Mouse (Mus musculus) gastrocnemius, postnatal 25 days (tissue): Measurements from ENCODE around the gene Wdr73. TPM values are rescaled to one million over a fixed set of nuclear protein-coding genes. Genes with fewer than 3 reads are reported as not detected.
A peak's percentile ranks its signal among the peaks of the same experiment; 100 is the strongest.
"Not testable (repeated sequence)": the region's sequence is repeated elsewhere in the genome, so short reads cannot be mapped to it uniquely, and the experiment has no call there.

Experiments
- DNase-seq: peaks from one replicate; pipeline ENCODE4 v3.0.0; 2022
- long read RNA-seq, 2 experiments: library from polyadenylated mRNA; stranded (forward); transcript quantifications; one replicate each; pipeline ENCODE4 v2.0.0; 2021
- total RNA-seq, 2 experiments: library from RNA; stranded (reverse); gene quantifications; 1 replicate in 1 of 2; 2 replicates in 1 of 2; pipeline ENCODE4 v1.2.3; 2021

Wdr73 gene
- 1 to 10 TPM; 3.1 to 4.2 TPM for total RNA-seq
- long read RNA-seq, experiment 1, partial matches to known transcripts: 0 of 3 reads
- long read RNA-seq, experiment 1, other reads (novel, unspliced or antisense): 1 of 3 reads
- long read RNA-seq, experiment 2, partial matches to known transcripts: 1 of 6 reads
- long read RNA-seq, experiment 2, other reads (novel, unspliced or antisense): 2 of 6 reads

GRCm38 (mm10) chr7:80900944-80901501 is at the start of gene Wdr73:
TSS of gene Wdr73 (minus strand) at chr7:80901269.
- peak; percentile 88 for DNase-seq

DNA sequence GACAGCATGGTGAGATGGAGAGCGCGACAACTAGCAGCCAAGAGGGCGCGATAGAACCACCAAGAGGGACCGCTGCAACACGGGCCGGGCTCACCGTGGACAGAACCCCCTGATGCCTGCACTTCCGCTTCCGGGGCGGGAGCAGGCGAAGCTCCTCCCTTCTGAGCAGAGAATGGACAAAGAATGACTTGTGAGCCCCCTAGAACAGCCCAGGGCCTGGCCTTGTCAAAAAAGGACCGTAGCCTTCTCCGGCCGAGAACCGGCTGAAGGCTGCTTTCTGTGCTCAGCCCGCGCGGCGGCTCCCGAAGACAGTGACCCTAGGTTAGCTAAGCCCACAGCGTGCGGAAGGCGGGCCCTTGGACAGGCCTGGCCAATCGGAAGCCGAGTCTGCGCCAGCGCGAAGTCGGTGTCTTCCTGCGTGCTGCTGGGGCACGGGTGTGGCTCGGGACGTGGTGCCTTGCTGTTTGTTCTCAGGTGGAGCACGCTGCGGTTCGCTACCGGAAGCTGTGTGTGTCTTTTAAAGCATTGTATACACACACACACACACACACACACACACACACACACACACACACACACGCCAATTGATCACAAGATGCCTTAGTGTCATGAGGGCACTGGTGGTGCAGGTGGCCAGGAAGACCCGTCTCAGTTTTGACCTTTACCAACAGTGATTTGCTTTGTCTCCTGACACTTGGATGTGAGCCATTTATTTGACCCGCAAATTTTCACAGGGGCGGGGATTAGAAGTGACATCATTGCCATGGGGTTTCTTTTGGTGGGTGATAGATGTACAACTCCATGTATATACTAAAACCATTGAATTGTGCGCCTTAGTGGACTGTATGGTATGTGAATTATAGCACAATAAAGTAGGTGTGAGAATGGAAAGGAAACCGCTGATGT is 46.6 kb upstream of the Wdr73 start, which contains the start of gene Sec11a:
Sec11a (minus strand) TSS at position 336 of the 906 bp plus-strand sequence.
- peak; percentile 92 for DNase-seq

- DNase-seq: no peak
Observed at GRCm38 (mm10) chr7:80939808-80940207, 38.7 kb upstream of the Wdr73 start.

DNA sequence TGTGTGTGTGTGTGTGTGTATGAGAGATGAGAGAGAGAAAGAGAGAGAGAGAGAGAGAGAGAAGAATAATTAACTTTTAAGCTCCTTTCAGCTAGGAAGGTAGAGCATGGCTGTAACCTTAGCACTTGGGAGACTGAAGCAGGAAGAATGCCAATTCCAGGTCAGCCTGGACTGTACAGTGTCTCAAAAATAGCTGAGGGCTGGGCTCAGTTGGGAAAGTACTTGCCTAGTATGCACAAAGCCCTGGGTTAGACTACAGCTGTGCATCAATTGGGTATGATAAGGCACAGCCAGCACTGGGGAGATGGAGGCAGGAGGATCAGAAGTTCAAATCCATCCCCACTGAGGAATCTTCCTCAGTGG is 36.2 kb upstream of the Wdr73 start:
- not testable (repeated sequence) for DNase-seq

- not testable (repeated sequence) for DNase-seq
Observed at GRCm38 (mm10) chr7:80936617-80937303, 35.7 kb upstream of the Wdr73 start.

GRCm38 (mm10) chr7:80935834-80936233 is 34.8 kb upstream of the Wdr73 start:
- DNase-seq: no peak

GRCm38 (mm10) chr7:80932777-80933176 is 31.7 kb upstream of the Wdr73 start:
- DNase-seq: no peak

DNA sequence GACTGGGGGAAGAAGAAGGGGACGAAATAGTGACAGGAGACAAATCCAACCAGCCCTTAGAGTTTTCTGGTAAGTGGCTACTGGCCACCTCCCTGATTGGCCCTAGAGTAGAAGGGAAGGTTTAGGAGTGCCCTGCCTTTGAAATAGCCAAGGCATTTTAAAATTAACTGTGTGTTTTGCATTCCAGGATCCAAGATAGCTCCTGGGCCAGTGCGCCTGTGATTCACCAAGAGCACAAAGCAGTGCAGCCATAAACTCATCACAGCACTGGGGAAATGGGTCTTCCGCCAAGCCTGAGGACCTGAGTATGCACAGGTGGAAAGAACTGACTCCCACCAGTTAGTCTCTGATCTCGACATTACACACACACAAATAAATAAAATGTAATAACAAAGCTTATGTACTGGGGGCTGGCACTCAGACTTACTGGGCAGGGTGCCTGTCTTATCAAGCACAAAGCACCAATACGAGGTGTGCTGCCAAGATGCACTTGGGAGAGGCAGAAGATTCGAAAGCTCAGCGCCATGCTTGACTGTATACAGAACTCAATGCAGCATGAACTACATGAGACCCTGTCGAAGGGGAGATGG is 30.6 kb upstream of the Wdr73 start:
- no peak for DNase-seq

DNA sequence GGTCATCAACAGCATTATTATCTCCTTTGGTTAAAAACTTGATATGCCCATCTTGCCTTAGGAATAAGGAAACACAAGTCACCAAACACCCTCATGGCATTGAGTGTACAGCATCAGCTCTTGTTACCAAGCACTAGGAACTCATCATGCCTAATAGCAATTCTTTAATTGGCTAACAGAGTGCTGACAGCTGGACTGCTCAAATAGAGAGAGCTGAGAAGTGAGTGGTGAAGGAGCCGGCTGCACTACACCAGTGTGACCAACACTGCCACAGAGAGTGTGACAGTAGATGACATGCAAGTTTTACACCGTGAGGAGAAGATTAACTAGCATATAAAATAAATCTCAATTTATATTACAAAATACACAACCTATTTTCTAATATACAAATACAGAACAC is 22.1 kb upstream of the Wdr73 start:
- DNase-seq: no peak

GRCm38 (mm10) chr7:80919647-80920008 is 18.6 kb upstream of the Wdr73 start:
- no peak for DNase-seq

DNA sequence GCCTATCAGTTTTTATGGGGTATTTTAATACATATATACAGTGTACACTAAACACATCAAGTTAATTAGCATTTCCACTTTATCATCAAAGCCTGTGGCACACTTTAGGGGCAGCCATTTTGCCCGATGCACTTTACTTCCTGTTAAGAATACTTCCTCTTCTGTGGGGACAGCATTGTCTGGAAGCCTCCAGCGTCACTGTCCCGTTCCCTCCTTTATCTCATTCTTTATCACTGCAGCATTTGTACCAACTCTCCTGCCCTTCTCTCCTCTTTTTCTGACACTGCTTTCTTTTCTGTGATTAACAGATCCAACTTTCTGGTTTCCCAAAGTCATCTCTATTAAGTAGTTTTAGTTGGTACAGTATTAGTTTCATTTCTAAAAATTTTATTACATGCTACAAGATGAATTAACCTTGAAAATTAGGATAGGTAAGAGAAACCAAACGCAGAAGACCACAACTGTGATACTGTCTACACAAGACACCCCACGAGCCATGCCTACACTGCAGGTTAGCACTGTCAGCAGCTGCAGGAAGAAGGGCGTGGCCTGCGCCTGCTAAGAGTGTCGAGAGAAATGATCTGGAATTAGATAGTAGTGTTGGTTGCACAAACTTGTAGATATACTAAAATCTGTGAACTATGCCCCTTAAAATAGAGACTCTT is 18.0 kb upstream of the Wdr73 start:
- DNase-seq: no peak

DNA sequence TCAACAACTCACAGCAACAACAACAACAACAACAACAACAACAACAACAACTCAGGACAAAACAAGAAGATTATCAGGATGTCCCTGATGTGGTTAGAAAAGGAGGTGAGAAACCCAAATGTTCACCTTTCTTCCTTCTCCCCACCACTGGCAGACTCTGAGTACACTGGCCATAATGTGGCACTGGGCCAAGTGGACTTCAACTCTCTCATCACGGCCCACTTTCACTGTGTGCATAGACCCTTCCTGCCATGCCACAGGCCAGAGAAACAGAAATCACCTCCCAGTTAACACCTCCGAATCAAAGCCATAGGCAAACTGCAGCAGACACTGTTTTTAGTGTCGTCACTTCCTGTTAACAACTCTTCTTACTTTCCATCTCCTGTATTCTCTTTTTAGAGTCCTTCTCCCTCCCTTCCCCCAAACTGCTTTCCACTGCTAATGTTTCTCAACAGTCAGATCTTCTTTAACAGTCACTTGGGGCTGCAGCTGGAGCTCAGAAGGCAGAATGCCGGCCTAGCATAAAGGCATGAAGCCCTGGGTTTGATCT is 16.9 kb upstream of the Wdr73 start:
- DNase-seq: no peak

DNA sequence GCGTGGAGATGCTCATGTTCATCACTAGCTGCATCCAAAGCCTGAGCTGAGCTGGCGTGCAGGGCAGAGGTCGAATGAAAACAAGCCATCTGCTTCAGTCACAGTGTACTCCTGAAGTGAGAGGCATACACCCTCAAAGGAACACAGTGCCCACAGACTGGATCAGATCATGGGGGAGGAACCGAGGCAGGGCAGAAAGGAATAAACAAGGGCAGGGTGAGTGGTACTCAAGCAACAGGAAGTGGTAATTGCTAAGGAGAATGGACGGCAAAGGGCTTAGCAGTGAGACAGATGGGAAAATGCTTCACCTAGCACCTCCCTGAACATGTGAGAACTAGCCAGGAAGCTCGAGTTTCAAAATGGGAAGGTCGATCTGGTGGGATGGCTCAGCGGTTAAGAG is 11.4 kb upstream of the Wdr73 start:
- DNase-seq: no peak

DNA sequence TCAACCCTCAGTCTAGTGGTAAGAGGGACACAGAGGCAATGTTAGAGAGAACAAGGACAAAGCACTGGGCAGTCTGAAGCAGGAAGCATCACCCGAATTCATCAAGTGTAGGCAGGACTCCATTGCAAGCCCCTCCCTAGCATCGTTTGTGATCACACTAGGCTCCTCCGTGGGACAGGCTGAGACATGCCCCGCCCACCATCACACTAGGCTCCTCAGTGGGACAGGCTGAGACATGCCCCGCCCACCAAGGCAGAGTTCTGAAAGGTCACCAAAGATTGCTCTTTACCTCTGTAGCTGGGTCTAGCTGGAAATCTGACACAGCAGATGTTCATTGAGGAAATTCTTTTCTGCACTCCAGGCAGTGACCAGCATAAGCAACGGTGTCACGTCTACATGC is 10.0 kb upstream of the Wdr73 start:
- no peak for DNase-seq

DNA sequence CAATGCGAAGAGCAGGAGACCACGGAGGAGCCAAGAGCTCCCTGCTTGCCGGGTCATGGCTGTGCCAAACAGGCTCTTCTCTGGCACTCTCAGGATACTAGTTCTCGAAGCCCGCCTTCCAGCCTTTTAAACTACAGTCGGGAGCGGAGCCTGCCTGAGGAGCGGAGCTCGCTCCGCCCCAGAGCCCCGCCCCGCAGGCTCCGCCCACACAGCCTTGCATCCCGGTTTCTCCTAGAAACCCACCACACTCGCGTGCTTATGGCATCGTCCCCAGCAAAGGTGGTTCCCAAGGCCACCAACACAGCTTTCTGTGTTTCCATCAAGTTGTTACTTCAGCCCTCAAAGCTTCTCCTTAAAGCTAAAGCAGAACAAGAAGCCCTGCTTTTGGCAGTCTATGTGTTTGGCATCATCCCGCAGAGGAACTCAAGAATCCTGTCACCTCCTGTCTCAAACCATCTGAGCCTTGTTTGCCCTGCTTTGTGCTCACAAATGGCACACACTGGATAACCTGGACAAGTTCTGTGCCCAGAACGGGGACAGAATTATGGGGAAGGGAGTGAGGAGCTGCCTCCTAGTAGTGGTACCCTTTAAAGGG is 3.9 kb upstream of the Wdr73 start, which contains the start of gene Nmb:
Nmb (minus strand) TSS at position 156 of the 595 bp plus-strand sequence.
- peak; percentile 69 for DNase-seq

- DNase-seq: no peak
Observed at GRCm38 (mm10) chr7:80903625-80904422, 2.8 kb upstream of the Wdr73 start.

DNA sequence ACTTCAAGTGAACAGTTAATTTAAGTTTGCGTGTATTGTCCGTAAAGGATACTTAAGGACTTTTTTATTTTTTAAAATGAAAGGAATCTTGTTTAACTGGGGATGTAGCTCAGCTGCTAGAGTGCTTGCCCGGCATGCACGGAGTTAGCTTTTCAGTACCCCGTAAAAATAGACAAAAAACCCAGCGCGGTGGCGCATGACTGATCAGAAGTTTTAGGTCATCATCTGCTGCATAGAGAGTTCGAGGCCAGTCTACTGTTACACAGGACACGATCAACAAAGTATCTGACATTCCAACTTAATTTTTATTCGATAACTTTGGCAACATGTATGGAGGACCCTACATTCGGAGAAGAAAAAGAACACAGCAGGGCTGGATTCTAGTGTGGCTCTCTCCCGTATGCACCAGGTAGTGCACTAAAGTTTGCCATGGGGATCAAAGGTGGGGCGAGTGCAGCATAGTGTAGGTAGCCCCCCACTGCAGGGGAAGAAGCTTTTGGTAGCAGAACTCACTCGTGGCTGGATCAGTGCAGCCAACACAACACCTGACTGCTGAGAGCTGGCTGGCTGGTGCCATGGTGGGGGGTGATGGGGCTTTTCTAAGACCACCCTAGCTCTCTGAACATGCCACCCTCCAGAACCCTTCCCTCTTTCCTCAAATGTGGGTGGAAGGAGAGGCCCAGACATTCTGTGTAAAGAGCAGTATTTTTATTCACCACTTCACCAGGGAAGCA is 639 bp upstream of the Wdr73 start:
- DNase-seq: no peak

- no peak for DNase-seq
Observed at GRCm38 (mm10) chr7:80897721-80898120, 3.3 kb downstream of the Wdr73 start.

- no peak for DNase-seq
Observed at GRCm38 (mm10) chr7:80897134-80897533, 3.9 kb downstream of the Wdr73 start.
